Mouse (Mus musculus) kidney, postnatal 25 days (tissue): ENCODE data around the gene Tssk2.

Source experiments
- DNase-seq, 2 experiments: peaks; one replicate each; pipeline ENCODE4 v3.0.0; 2021; ENCODE audit warnings: mixed read lengths in 2 of 2

The Tssk2 gene

DNA sequence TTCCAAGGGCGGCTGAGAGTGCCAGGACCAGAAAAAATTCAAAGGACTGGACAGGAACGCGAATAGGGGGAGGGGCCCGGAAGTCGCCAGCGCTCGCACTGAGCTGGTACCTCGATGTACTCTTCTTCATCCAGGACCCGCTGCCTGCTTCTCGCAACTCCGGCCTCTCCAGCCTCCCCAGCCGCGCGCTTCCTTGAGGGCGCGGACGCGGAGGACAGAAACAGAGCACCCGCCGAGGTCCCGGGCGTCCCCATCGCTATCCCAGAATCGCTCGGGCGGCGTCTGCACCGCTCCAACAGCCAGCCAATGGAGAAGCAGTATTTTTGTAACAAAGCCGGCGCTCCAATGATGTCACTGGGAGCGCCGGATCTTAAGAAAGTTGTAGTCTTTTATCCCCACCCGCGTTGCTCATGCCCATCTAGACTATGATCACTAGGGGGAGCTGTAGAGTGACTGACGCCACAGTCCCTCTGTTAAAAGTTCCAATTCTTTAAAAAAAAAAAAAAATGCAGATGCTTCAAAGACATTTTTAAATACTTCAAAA is 12.7 kb downstream of the Tssk2 start, which contains the start of gene Ess2:
Ess2 (minus strand) TSS at position 297 of the 544 bp plus-strand sequence.
- DNase-seq: peak; percentile 90 to 96

GRCm38 (mm10) chr16:17914307-17915249 is 16.1 kb downstream of the Tssk2 start, which contains the start of gene Gsc2:
TSS of gene Gsc2 (minus strand) at chr16:17915059.
- DNase-seq: peak in 1 of 2 experiments; percentile 20

DNA sequence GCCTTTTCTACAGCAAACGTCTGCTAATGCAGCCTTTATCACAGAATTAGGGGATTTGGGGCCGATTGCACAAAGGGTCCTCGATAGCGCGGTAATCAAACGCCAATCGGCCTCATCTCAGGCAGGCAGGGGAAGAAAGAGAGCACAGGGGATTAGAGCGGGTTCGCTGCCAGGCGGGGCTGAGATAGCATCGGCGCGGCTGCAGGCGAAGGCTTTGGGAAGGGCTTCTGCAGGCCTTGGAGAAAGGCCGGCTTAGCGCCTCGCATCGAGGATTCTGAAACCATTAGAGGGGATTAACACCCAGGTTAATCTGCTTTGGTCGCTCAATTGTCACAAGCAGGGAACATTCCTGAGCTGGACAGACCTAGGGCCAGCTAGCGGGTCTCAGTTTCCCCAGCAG is 22.1 kb downstream of the Tssk2 start:
- no peak for DNase-seq

- DNase-seq: peak; percentile 98
These were observed 23.1 kb downstream of the Tssk2 start for GRCm38 (mm10) chr16:17921325-17922162.

DNA sequence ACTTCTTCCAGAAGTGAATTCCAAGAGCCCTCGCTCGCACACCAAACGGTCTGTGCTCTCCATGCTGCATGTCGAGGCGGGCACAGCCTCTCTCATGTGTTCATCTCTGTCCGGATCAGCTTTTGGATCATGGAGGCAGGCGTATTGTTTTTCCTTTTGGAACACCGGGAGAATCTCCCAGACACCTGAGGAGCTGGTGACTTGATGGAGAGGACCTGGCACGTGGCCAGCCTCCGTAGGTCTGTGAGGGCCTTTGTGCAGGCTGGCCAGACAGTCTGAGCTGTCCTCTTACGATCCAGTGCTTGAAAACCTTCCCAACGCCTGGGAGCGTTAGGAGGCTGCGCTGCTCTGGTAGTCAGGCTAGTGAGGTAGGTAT is 23.7 kb downstream of the Tssk2 start:
- DNase-seq: peak in 1 of 2 experiments; percentile 68

GRCm38 (mm10) chr16:17927351-17928082 is 29.1 kb downstream of the Tssk2 start:
- DNase-seq: peak; percentile 58 to 77

DNA sequence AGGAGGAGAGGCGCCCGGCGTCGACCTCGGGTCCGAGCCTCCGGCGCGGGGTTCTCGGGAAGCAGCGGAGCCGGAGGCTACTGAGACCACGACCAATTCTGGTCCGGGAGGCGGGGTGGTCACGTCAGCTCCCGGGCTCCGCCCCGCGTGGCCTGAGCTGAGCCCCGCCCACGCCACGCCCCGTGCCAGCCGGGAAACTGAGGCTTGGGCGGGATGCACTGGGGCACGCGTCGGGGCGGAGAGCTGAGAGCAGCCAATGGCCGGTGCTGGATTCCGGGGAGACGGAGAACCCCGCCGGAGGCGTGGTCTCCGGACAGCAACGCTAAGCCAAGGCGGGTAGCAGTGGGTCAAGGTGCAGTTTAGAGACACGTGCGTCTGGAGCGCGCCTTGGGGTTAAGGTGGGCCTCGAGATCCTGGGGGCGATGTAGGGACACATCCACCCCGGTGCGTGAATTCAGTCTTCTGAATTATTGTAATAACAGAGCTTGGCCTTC is 29.7 kb downstream of the Tssk2 start, which contains the start of gene Slc25a1:
Slc25a1 (minus strand) TSS at position 133 of the 494 bp plus-strand sequence.
- peak; percentile 81 to 89 for DNase-seq

- DNase-seq: peak; percentile 74 to 89
These were observed 30.2 kb downstream of the Tssk2 start for GRCm38 (mm10) chr16:17928627-17929104.

DNA sequence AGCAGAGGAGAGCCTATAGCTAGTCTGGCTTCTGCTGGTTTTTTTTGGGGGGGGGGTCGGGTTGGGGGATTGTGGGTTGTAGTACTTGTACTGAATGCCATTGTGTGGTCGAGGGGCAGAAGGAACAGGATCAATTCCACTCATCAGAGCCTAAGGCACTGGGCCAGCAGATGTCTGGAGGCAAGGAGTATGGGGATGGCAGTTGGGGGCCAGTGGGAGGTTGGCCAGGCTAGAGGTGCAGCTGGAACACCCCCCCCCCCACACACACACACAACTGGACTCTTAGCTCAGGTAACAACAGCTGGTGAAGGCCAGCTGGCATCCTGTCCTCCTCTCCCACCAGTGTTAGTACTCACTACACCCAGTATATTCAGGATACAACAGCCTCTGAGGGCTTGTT is 30.8 kb downstream of the Tssk2 start:
- DNase-seq: no peak

GRCm38 (mm10) chr16:17929631-17930030 is 31.2 kb downstream of the Tssk2 start:
- no peak for DNase-seq

GRCm38 (mm10) chr16:17931906-17932460 is 33.5 kb downstream of the Tssk2 start:
- DNase-seq: no peak

GRCm38 (mm10) chr16:17933594-17934444 is 35.4 kb downstream of the Tssk2 start:
- no peak for DNase-seq

- DNase-seq: no peak
These were observed 36.0 kb downstream of the Tssk2 start for GRCm38 (mm10) chr16:17934445-17934910.

DNA sequence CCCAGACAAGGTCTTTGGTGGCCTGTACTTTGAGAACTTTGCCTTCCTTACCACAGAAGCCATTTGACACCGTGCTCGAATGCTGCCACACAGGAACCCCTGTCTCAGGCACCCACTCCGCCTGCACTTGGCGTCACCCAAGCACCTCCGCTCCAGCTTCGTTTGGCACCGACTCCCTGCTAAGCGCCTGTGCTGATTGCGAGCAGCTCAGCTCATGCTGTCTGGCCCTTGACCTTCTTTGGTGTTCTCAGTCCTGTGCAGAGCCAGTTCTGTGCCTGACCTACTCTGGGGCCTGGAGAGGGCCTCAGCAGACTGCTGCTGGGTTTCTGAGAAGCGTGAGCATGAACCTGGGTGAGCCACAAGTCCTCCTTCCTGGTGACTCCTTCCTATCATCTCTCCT is 38.3 kb downstream of the Tssk2 start:
- DNase-seq: no peak

DNA sequence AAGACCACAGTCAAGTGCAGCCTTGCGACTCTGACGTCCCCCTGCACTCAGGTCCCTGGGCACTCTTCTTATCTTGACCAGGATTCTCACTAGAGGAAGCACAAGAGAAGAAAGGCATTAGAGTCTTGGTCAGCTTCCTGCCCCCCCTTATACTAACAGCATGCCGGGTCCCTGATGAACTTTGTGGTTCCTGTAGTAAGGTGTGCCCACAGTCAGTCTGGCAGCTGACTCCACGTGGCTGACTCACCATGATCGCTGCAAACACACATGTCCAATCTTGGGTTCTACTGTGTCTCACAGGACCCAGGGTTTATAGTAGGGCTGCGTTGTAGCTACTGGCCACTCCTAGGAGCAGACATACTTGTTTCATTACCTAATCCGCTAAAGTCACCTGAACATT is 39.8 kb downstream of the Tssk2 start:
- no peak for DNase-seq

GRCm38 (mm10) chr16:17938821-17939220 is 40.4 kb downstream of the Tssk2 start:
- DNase-seq: peak; percentile 79 to 83

DNA sequence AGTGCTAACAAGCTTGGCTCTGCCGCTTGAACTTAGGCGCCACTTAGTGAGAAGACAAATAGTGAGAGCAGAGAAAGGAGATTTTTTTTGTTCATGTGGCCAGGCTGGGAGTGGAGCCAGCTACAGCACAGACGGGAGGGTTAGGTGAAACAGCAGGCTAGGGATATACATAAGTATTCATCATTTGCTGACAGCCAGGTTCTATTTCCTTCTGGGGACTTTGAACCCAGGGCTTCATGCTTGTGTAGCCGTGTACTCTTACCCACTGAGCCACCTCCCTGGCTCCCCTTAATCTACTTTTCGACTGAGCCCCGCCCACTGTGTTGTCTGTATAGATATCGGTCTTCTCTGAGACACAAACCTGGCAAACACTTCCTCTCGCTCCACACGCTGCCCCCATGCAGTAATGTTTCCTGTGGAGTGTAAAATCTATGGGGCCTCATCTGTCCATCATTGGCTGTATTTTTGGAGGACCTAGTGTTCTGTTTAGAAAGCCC is 40.9 kb downstream of the Tssk2 start:
- peak in 1 of 2 experiments; percentile 12 for DNase-seq

GRCm38 (mm10) chr16:17943466-17943865 is 45.0 kb downstream of the Tssk2 start:
- DNase-seq: no peak

DNA sequence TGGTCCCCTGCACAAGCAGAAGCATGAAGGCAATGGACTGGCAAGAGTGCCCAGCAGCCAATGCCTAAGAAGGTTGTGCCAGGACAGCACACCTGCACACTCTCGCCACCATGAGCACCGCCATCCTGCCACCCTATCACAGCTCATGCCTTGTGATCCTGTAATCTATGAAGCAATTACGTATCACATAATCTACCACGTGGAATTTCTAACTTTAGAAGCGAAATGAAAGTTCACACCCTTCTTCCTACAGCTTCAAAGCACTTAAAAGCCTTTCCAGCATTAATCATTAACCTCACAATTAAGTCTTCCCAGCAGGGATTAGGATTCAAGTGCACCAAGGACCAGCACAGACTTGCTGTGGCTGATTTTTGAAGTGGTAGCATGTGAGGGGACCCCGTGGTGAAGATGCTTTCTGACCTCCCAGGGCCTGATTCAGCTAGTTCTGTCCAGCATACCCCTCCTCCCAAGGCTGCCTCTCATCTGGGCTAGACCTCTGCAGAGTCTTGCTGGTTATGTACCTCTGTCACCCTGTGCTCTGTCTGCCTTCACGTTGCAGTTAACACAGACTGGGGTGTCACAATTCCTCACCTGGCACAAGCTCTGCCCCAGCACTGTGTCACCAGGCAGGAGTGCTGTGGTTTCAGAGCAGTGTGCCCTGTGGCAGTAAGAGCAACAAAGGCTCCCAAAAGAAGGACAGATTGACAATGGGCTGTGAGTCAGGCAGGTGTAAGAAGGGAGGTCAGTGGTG is 46.8 kb downstream of the Tssk2 start:
- peak; percentile 38 to 73 for DNase-seq
